Comparison of ENCODE assay signal across 12 mouse cellular contexts in genomic region chr3:34868698-34869409, GRCm38 (mm10).
A peak's percentile ranks its signal among the peaks of the same experiment; 100 is the strongest.
DNase-seq lines count a peak whose midpoint lies in the region; ATAC-seq and TF ChIP-seq lines count a peak whose summit lies in the region.
"Had no signal": no experiment of that assay in that cellular context is flagged by ENCODE, and none has a peak within 500 bp of the region (broad histone marks: within the 10 kb centered on the region; RNA-seq: fewer than 3 reads in every experiment).

No protein-coding gene starts in this region.

- H3K9ac ChIP-seq in intestine, embryonic 14.5 days (ENCODE audit: low read length) = no peak overlapping the region
- H3K9ac ChIP-seq in intestine, postnatal 0 days (ENCODE audit: low read depth, low read length) = no peak overlapping the region
- H3K9ac ChIP-seq in forebrain, embryonic 14.5 days (ENCODE audit: low read length) = no peak overlapping the region
- H3K9ac ChIP-seq in limb, embryonic 14.5 days (ENCODE audit: low read depth, low read length, severe bottlenecking) = no peak overlapping the region

- 10% methylated on average over 16 of the region's 16 CpGs for WGBS in intestine, embryonic 14.5 days
- WGBS in intestine, postnatal 0 days = 14% methylated on average over 16 of the region's 16 CpGs
- WGBS in forebrain, embryonic 14.5 days = 37% methylated on average over 16 of the region's 16 CpGs
- 9% methylated on average over 16 of the region's 16 CpGs for WGBS in limb, embryonic 14.5 days

- peak; percentile 58; the same call in 1 of the 2 replicates for ATAC-seq in intestine, embryonic 14.5 days (replicated peaks; ENCODE audit: low FRiP score, low TSS enrichment, low read depth)
- ATAC-seq in intestine, postnatal 0 days = no peak
- peak; percentile 60; the same call in 1 of the 2 replicates for ATAC-seq in forebrain, embryonic 14.5 days
- no peak for ATAC-seq in limb, embryonic 14.5 days (ENCODE audit: low FRiP score, low read depth)
- ATAC-seq: lung, postnatal 0 days had no signal

- no peaks in the 10 kb centered on the region for H3K36me3 ChIP-seq in intestine, embryonic 14.5 days (ENCODE audit: control insufficient read depth, insufficient read depth, low read length)
- H3K36me3 ChIP-seq in intestine, postnatal 0 days (ENCODE audit: control insufficient read depth, insufficient read depth) = no peaks in the 10 kb centered on the region
- no peaks in the 10 kb centered on the region for H3K36me3 ChIP-seq in forebrain, embryonic 14.5 days (ENCODE audit: control insufficient read depth, insufficient read depth, low read length)
- no peaks in the 10 kb centered on the region for H3K36me3 ChIP-seq in limb, embryonic 14.5 days (ENCODE audit: control insufficient read depth, insufficient read depth, low read length)

- no peak overlapping the region for H3K4me2 ChIP-seq in intestine, embryonic 14.5 days (ENCODE audit: low read length)
- H3K4me2 ChIP-seq in intestine, postnatal 0 days (replicated peaks; ENCODE audit: low read depth) = no peak overlapping the region
- no peak overlapping the region for H3K4me2 ChIP-seq in forebrain, embryonic 14.5 days (ENCODE audit: low read length)
- H3K4me2 ChIP-seq in limb, embryonic 14.5 days (replicated peaks; ENCODE audit: low read depth, low read length, severe bottlenecking) = no peak overlapping the region

- no peak for DNase-seq in intestine, embryonic 14.5 days (ENCODE audit: low spot score)
- peak; percentile 37 for DNase-seq in embryo, embryonic 10.5 days (ENCODE audit: low spot score)
- DNase-seq in forebrain, embryonic 14.5 days (ENCODE audit: low spot score) = peak; percentile 60
- DNase-seq in limb, embryonic 14.5 days (ENCODE audit: low spot score) = peak; percentile 15
- no peak for DNase-seq in right cerebral cortex, postnatal 25 days
- no peak for DNase-seq in gastrocnemius, adult 2 months
- no peak for DNase-seq in layer of hippocampus, adult 11-12 months (ENCODE audit: low spot score)
- DNase-seq: cerebellum, postnatal 36 days; heart, adult 18-20 months; liver had no signal

- H3K9me3 ChIP-seq in intestine, embryonic 14.5 days (ENCODE audit: control insufficient read depth, low read length) = no peaks in the 10 kb centered on the region
- H3K9me3 ChIP-seq in intestine, postnatal 0 days (ENCODE audit: control insufficient read depth) = no peaks in the 10 kb centered on the region
- no peaks in the 10 kb centered on the region for H3K9me3 ChIP-seq in forebrain, embryonic 14.5 days (replicated peaks; ENCODE audit: control insufficient read depth, low read length)
- no peaks in the 10 kb centered on the region for H3K9me3 ChIP-seq in limb, embryonic 14.5 days (ENCODE audit: control insufficient read depth, low read length)

- TF ChIP-seq CTCF in intestine, postnatal 0 days (IDR thresholded peaks at IDR 0.05; ENCODE audit: low read depth) = no peak
- no peak for TF ChIP-seq CTCF in gastrocnemius, adult 2 months (IDR thresholded peaks at IDR 0.05)

- no peak for TF ChIP-seq POLR2A in limb, embryonic 14.5 days (IDR thresholded peaks at IDR 0.05; ENCODE audit: borderline replicate concordance, extremely low read depth, insufficient read depth, insufficient read length)

- no peak overlapping the region for H3K4me3 ChIP-seq in intestine, embryonic 14.5 days (ENCODE audit: low read depth, low read length)
- H3K4me3 ChIP-seq in intestine, postnatal 0 days (ENCODE audit: low read depth, low read length) = no peak overlapping the region
- H3K4me3 ChIP-seq in forebrain, embryonic 14.5 days (ENCODE audit: low read depth, low read length) = no peak overlapping the region
- no peak overlapping the region for H3K4me3 ChIP-seq in limb, embryonic 14.5 days (replicated peaks; ENCODE audit: low read length)
- H3K4me3 ChIP-seq in gastrocnemius, adult 2 months = no peak overlapping the region

- peak overlapping the region; percentile 7; the same call in 1 of the 2 replicates for H3K27ac ChIP-seq in intestine, embryonic 14.5 days (ENCODE audit: low read depth)
- no peak overlapping the region for H3K27ac ChIP-seq in intestine, postnatal 0 days (ENCODE audit: low read depth, low read length)
- no peak overlapping the region for H3K27ac ChIP-seq in forebrain, embryonic 14.5 days (ENCODE audit: low read depth, low read length)
- no peak overlapping the region for H3K27ac ChIP-seq in limb, embryonic 14.5 days (replicated peaks; ENCODE audit: low read depth, low read length)
- H3K27ac ChIP-seq in gastrocnemius, adult 2 months = no peak overlapping the region

- H3K4me1 ChIP-seq in intestine, embryonic 14.5 days (replicated peaks; ENCODE audit: control insufficient read depth, insufficient read depth, low read length) = peaks cover 6% of the 10 kb centered on the region
- no peaks in the 10 kb centered on the region for H3K4me1 ChIP-seq in intestine, postnatal 0 days (replicated peaks; ENCODE audit: control insufficient read depth, insufficient read depth, low read length)
- peaks cover 8% of the 10 kb centered on the region for H3K4me1 ChIP-seq in forebrain, embryonic 14.5 days (ENCODE audit: control insufficient read depth, insufficient read depth, low read length)
- H3K4me1 ChIP-seq in limb, embryonic 14.5 days (ENCODE audit: control insufficient read depth, insufficient read depth, low read length) = no peaks in the 10 kb centered on the region

- no peaks in the 10 kb centered on the region for H3K27me3 ChIP-seq in intestine, embryonic 14.5 days (replicated peaks; ENCODE audit: control insufficient read depth, insufficient read depth, low read length)
- no peaks in the 10 kb centered on the region for H3K27me3 ChIP-seq in intestine, postnatal 0 days (replicated peaks; ENCODE audit: control insufficient read depth, insufficient read depth, low read length)
- no peaks in the 10 kb centered on the region for H3K27me3 ChIP-seq in forebrain, embryonic 14.5 days (replicated peaks; ENCODE audit: control insufficient read depth, insufficient read depth, low read length)
- H3K27me3 ChIP-seq in limb, embryonic 14.5 days (ENCODE audit: control insufficient read depth, insufficient read depth, low read length) = no peaks in the 10 kb centered on the region

- intact Hi-C loops in gastrocnemius, adult 2 months (cut with DNase I) = no loop called here

Comparison
In these comparisons a context has a peak if more than half of its experiments do, and no peak if none do; other contexts are left out.
1. ATAC-seq: peak in intestine, embryonic 14.5 days (single experiment) and forebrain, embryonic 14.5 days (single experiment); none in intestine, postnatal 0 days (single experiment) and limb, embryonic 14.5 days (single experiment).
2. DNase-seq: peak in embryo, embryonic 10.5 days (single experiment), forebrain, embryonic 14.5 days (single experiment) and limb, embryonic 14.5 days (single experiment); none in intestine, embryonic 14.5 days (single experiment), right cerebral cortex, postnatal 25 days (single experiment), gastrocnemius, adult 2 months (single experiment) and layer of hippocampus, adult 11-12 months (single experiment).